ENCODE assay signal across 20 mouse cellular contexts in the genomic region with DNA sequence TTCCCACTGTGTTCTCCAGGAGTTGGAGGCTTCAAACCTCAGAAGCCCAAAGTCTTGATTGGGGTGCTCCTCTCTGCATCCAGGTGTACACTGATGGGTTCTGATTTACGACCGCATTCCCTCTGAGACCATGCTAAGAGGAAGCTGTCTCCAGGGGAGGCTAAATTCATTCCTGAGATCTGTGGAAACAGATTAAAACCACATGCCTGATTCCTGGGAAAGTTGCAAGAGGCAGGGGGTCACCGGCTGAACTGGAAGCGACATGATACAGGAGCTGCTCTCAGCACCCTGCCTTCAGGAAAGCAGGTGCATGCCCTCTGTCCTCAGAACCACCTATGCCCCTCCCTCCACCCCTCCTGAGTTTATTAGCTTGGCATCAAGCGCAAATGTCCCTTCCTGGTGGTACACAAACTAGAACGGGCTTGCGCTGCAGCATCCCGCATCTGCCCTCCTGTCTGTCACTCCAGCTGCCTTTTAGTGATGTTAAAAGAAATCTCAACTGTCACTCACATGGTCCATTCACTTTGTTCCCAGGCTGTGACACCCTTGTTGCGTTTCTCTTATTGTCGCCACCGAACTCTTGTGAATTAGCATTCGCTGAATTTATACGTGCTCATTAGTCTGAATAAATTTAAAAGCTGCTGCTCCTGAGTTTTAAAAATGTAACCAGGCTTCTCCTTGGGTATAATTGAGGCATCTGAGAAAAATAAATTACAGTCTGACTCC.
DNase-seq lines count a peak whose midpoint lies in the region; ATAC-seq and TF ChIP-seq lines count a peak whose summit lies in the region.
"Had no signal": no experiment of that assay in that cellular context is flagged by ENCODE, and none has a peak within 500 bp of the region (broad histone marks: within the 10 kb centered on the region; RNA-seq: fewer than 3 reads in every experiment).

No protein-coding gene starts in this region.

- no peaks in the 10 kb centered on the region for H3K27me3 ChIP-seq in embryonic facial prominence, embryonic 10.5 days (replicated peaks; ENCODE audit: low read depth, poor library complexity, severe bottlenecking)
- H3K27me3 ChIP-seq: CH12.LX; heart, embryonic 12.5 days; liver, embryonic 15.5 days had no signal

- no peak overlapping the region for H3K27ac ChIP-seq in embryonic facial prominence, embryonic 10.5 days (replicated peaks)
- H3K27ac ChIP-seq: gastrocnemius, adult 2 months; liver, embryonic 15.5 days had no signal

- no peak overlapping the region for H3K4me3 ChIP-seq in embryonic facial prominence, embryonic 10.5 days
- H3K4me3 ChIP-seq: gastrocnemius, adult 2 months; heart, embryonic 12.5 days; liver, embryonic 15.5 days had no signal

- no peaks in the 10 kb centered on the region for H3K36me3 ChIP-seq in embryonic facial prominence, embryonic 10.5 days (replicated peaks)
- H3K36me3 ChIP-seq: heart, embryonic 12.5 days; liver, embryonic 15.5 days had no signal

- no peak for TF ChIP-seq CTCF in brain, embryonic 14.5 days (IDR thresholded peaks at IDR 0.05; ENCODE audit: borderline replicate concordance, extremely low read depth, insufficient read depth, insufficient read length)

- peaks cover 14% of the 10 kb centered on the region for H3K4me1 ChIP-seq in embryonic facial prominence, embryonic 10.5 days
- H3K4me1 ChIP-seq: heart, embryonic 12.5 days; liver, embryonic 15.5 days had no signal

- DNase-seq in heart, adult 11 months = peak; percentile 82
- DNase-seq in heart, adult 8-10 months (ENCODE audit: low spot score) = no peak
- DNase-seq in brain, embryonic 14.5 days (ENCODE audit: low read depth) = peak; percentile 73
- DNase-seq in embryonic facial prominence, embryonic 10.5 days (ENCODE audit: low spot score) = peak; percentile 41
- peak; percentile 60 for DNase-seq in hindlimb bud, embryonic 11.5 days (ENCODE audit: extremely low spot score, low read depth, low spot score)
- no peak for DNase-seq in lung, postnatal 10 days
- DNase-seq: adrenal gland, postnatal 14 days; cerebellum, adult 11-12 months; cerebellum, postnatal 25 days; gastrocnemius, adult 2 months; heart, postnatal 14 days; kidney, adult 11 months; right cerebral cortex, postnatal 14 days; spleen, adult 18-20 months; thymus, postnatal 4 days had no signal

- no peak for TF ChIP-seq POLR2A in brain, embryonic 14.5 days (IDR thresholded peaks at IDR 0.05; ENCODE audit: borderline replicate concordance, extremely low read depth, insufficient read depth, insufficient read length, poor library complexity, severe bottlenecking)

- H3K9me3 ChIP-seq in embryonic facial prominence, embryonic 10.5 days = no peaks in the 10 kb centered on the region
- H3K9me3 ChIP-seq: heart, embryonic 12.5 days; liver, embryonic 15.5 days had no signal

- ATAC-seq in monocyte, adult 5-6 weeks (replicated peaks; ENCODE audit: insufficient number of reproducible peaks, low FRiP score, low TSS enrichment, poor library complexity, severe bottlenecking) = no peak
- ATAC-seq: hindbrain, embryonic 16.5 days had no signal

- WGBS in embryonic facial prominence, embryonic 10.5 days = 60% methylated on average over 13 of the region's 13 CpGs

Comparison
In these comparisons a context has a peak if more than half of its experiments do, and no peak if none do; other contexts are left out.
1. DNase-seq: peak in heart, adult 11 months (single experiment), brain, embryonic 14.5 days (single experiment), embryonic facial prominence, embryonic 10.5 days (single experiment) and hindlimb bud, embryonic 11.5 days (single experiment); none in heart, adult 8-10 months (single experiment) and lung, postnatal 10 days (single experiment).